Mouse (Mus musculus) forebrain, embryonic 10.5 days (tissue): ENCODE results near the gene Cdh16. TPM values are rescaled to one million over a fixed set of nuclear protein-coding genes. Genes with fewer than 3 reads are reported as not detected.

Source experiments
- DNase-seq: peaks from one replicate; pipeline ENCODE4 v3.0.0-alpha.2; 2017; ENCODE audit warnings: low spot score; ENCODE audit errors: extremely low spot score
- H3K27ac ChIP-seq: fragments of 300-500 bp; sonication (generic); 2 replicates; pipeline ENCODE4 v1.5.1; 2016; ENCODE audit warnings: mild to moderate bottlenecking
- H3K27me3 ChIP-seq: fragments of 300-500 bp; sonication (generic); 2 replicates; pipeline ENCODE4 v1.6.1; 2016; ENCODE audit warnings: mild to moderate bottlenecking; ENCODE audit not compliant: poor library complexity, severe bottlenecking
- H3K36me3 ChIP-seq: fragments of 300-500 bp; sonication (generic); replicated peaks from 2 replicates; pipeline ENCODE4 v1.6.1; 2016; ENCODE audit warnings: mild to moderate bottlenecking, moderate library complexity
- H3K4me1 ChIP-seq: fragments of 300-500 bp; sonication (generic); 2 replicates; pipeline ENCODE4 v1.6.1; 2016
- H3K4me3 ChIP-seq: fragments of 300-500 bp; sonication (generic); 2 replicates; pipeline ENCODE4 v1.5.1; 2016; ENCODE audit warnings: mild to moderate bottlenecking, moderate library complexity
- H3K9me3 ChIP-seq: fragments of 300-500 bp; sonication (generic); 2 replicates; pipeline ENCODE4 v1.6.1; 2016; ENCODE audit warnings: mild to moderate bottlenecking, moderate library complexity
- WGBS: fragments of 180-500 bp; shearing (Covaris S2); methylation state at CpG from one replicate; pipeline ENCODE4 v1.1.7; 2016; 5-methylcytosine and 5-hydroxymethylcytosine counted together
- polyA plus RNA-seq: library from polyadenylated mRNA; unstranded; fragments of >200 nt; fragmentation: Nextera tagmentation; extraction: Ambion mirVana; gene quantifications from 2 replicates; pipeline ENCODE4 v1.2.1, GENCODE M21; 2016

Cdh16 gene
- polyA plus RNA-seq, 1 experiment from 2014 or later = not detected

DNA sequence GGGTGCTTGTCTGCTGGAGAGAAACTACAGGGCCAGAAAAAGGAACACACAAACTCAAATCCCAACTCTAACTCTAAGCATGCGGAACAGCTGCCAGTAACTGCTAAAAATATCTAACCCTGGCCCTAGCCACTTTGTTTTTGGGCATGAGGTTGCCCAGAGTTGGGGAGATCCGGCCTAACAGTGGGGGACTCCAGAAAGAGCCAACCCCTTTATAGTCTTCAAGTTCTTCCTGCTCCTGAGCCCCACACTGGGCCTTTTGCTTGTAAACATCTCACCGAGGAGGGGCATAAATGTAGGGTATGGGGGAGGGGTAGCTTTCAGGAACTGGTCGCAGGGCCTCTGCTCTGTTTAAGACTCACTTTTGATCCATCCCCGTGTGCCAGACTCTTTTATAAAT is 7.8 kb upstream of the Cdh16 start:
- 41% methylated on average over 5 of the region's 5 CpGs for WGBS
- Histone ChIP-seq H3K27ac (no peak overlapping the region), H3K36me3 (peaks cover 8% of the 10 kb centered on the region; the same call in 1 of the 2 replicates), H3K27me3 (peaks cover 47% of the 10 kb centered on the region), H3K9me3 (no peaks in the 10 kb centered on the region), H3K4me3 (peak overlapping the region; percentile 51; the same call in 1 of the 2 replicates), H3K4me1 (peaks cover 28% of the 10 kb centered on the region)
- DNase-seq = no peak

DNA sequence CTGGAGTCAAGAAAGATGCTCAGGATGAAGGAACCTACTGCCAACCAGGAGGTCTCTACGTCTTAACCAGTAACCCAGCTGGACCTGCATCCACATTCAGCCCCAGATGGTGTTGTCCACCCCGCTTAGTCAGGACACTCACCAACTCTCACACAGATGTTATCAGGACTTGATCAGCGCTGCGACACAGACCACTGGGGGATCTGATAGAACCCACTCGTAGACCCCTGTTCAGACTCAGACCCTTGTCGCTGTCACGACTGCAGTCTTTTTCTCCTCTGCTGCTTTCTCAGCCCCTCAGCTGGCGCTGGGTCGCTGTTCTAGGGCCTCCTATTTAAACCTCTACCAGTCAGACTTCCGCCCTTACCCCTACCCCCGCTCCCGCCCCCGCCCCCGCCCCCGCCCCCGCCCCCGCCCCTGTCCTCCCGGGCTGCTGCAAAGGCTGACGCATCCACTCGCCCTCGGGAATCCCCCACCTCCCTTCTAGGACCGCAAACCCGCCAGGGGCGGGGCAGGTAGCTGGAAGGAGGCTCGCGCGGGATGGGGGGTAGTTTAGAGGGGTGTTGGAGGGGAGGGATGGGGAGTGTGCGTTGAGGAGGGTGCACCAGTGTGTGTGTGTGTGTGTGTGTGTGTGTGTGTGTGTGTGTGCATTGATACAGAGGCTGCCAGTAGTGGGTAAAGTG is 6.9 kb upstream of the Cdh16 start, which contains the start of gene Rrad:
Gene Rrad (minus strand): TSS at position 347 of the 683 bp plus-strand sequence.
- H3K36me3 ChIP-seq = peaks cover 8% of the 10 kb centered on the region; the same call in 1 of the 2 replicates
- H3K4me3 ChIP-seq = peak within 1 kb of the TSS; percentile 51
- H3K9me3 ChIP-seq = no peaks in the 10 kb centered on the region
- peak within 1 kb of the TSS; percentile 49 for H3K27ac ChIP-seq
- WGBS = under 1% methylated on average over 23 of the region's 28 CpGs
- peaks cover 28% of the 10 kb centered on the region for H3K4me1 ChIP-seq
- DNase-seq = peak; percentile 44
- H3K27me3 ChIP-seq = peaks cover 47% of the 10 kb centered on the region

DNA sequence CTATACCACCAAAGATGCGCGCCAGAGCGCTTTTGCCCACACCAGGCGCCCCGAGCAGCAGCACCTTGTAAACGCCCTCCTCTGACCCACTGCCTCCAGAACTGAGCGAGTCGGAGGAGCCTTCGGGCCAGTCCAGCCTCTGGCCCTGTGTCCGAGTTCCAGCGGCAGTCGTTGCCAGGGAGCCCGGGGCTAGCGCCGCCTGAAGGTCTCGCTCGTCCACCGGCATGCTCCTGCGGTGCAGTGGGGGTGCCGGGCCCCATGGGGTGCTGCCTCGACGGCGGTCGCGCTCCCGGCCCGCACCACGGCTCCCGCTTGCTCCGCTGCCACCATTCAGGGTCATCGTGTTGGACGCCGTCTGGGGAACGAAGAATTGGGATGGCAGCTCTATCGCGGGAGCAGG is 6.4 kb upstream of the Cdh16 start:
- no peaks in the 10 kb centered on the region for H3K9me3 ChIP-seq
- peaks cover 28% of the 10 kb centered on the region for H3K4me1 ChIP-seq
- H3K4me3 ChIP-seq = peak overlapping the region; percentile 51
- H3K27ac ChIP-seq = peak overlapping the region; percentile 49; the same call in 1 of the 2 replicates
- peak; percentile 22 for DNase-seq
- H3K36me3 ChIP-seq = peaks cover 8% of the 10 kb centered on the region; the same call in 1 of the 2 replicates
- peaks cover 47% of the 10 kb centered on the region for H3K27me3 ChIP-seq
- under 1% methylated on average over 36 of the region's 36 CpGs for WGBS

DNA sequence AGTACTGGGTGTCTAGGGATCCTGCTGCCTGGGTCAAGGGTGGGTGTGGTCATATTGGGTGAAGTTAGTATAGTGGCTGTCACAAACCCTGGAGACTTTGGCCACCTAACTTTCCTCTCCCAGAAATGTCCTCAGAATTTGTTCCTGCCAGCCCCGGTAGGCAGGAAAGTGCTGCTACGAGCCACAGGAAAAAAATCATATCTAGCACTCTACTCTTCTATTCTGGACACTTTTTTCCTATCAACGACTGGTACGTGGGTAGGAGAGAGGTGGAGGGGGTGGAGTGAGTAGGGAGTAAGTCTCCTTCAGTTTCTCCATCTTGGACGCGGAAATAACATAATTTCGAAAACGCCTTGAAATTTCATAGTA is 5.9 kb upstream of the Cdh16 start:
- 43% methylated on average over 8 of the region's 8 CpGs for WGBS
- peak overlapping the region; percentile 51; the same call in 1 of the 2 replicates for H3K4me3 ChIP-seq
- no peak overlapping the region for H3K27ac ChIP-seq
- peaks cover 47% of the 10 kb centered on the region for H3K27me3 ChIP-seq
- no peaks in the 10 kb centered on the region for H3K9me3 ChIP-seq
- DNase-seq = no peak
- peaks cover 28% of the 10 kb centered on the region for H3K4me1 ChIP-seq
- peaks cover 4% of the 10 kb centered on the region; the same call in 1 of the 2 replicates for H3K36me3 ChIP-seq

DNA sequence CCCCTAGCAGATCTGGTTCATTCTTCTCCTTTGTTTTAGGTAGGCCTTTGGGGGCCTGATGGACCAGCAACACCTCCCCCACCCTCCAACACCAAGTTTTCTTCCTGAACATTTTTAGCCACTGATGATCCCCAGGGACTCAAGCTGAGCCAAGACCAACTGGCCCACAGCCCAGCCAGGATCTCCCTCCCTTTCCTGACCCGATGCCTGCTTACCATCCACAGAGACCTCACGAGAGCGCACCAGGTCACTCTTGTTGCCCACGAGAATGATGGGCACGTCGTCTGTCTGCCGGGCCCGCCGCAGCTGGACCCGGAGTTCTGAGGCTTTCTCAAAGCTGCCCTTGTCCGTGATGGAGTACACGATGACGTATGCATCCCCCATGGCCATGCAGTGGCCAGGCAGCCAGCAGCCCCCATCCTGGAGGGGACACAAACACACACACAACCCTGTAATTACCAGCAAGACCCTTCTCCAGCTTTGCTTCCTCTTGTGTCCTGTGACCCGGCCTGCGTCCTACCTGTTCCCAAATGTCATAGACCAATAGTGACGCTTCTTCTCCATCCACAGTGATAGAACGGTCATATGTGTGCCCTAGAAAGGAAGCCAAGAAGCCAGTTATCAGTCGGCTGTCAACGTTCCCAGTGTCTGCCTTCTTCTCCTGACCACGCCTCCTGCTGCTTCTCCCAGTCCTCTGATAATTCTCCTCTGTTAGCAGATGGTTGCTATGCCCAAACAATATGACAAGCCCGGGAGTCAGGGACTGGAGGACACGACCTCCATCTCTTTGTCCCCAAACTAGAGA is 5.3 kb upstream of the Cdh16 start:
- H3K36me3 ChIP-seq = no peaks in the 10 kb centered on the region
- 82% methylated on average over 22 of the region's 22 CpGs for WGBS
- H3K27ac ChIP-seq = no peak overlapping the region
- peaks cover 47% of the 10 kb centered on the region for H3K27me3 ChIP-seq
- H3K4me1 ChIP-seq = peaks cover 28% of the 10 kb centered on the region
- DNase-seq = no peak
- no peak overlapping the region for H3K4me3 ChIP-seq
- H3K9me3 ChIP-seq = no peaks in the 10 kb centered on the region

DNA sequence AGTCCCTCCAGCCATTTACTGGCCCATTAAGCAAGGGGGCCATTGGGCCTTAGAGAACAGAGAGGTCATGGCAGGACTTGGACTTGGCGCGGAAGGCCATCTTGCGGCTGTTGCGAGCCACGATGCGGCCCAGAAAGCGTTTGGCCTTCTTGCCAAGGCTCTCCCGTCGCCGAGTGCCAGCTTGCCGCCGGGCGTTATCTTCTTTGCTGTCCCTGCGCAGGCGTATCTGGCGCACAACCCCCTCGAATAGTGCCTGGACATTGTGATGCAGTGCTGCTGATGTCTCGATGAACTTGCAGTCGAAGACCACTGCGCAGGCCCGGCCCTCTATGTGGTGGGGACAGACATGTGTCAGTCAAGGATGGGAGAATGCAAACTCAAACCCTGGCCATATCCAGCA is 4.2 kb upstream of the Cdh16 start:
- no peak overlapping the region for H3K4me3 ChIP-seq
- WGBS = 95% methylated on average over 21 of the region's 21 CpGs
- DNase-seq = no peak
- H3K27me3 ChIP-seq = peaks cover 47% of the 10 kb centered on the region
- H3K36me3 ChIP-seq = no peaks in the 10 kb centered on the region
- H3K4me1 ChIP-seq = peaks cover 28% of the 10 kb centered on the region
- H3K27ac ChIP-seq = no peak overlapping the region
- H3K9me3 ChIP-seq = no peaks in the 10 kb centered on the region

DNA sequence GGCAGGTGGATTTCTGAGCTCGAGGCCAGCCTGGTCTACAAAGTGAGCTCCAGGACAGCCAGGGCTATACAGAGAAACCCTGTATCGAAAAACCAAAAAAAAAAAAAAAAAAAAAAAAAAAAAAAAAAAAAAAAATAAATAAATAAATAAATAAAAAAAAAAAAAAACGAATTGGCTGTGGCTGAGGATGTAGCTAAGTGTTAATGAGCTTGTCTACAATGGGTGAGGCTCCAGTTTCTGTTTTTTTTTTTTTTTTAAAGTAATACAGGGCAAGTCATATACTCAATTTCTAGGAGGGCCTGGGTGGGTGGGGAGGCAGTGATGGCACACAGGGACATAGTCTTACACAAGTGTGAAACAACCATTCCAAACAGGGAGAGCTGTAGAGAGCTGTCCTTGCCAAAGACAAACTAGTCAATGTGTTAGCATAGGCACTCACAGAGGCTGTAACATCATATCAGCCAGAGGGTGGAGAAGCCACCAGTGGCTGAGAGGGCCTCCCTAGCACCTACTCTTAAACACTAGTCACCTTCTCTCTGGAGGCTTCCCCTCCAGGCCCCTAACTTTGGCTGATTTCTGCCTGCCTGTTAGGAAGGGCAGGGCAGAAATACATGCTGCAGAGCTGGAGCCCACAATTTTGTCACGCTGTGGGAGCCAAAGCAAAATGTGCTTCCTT is 3.0 kb upstream of the Cdh16 start:
- H3K27me3 ChIP-seq = peaks cover 43% of the 10 kb centered on the region
- H3K4me3 ChIP-seq = no peak overlapping the region
- peaks cover 19% of the 10 kb centered on the region for H3K4me1 ChIP-seq
- no peaks in the 10 kb centered on the region for H3K9me3 ChIP-seq
- no peak for DNase-seq
- H3K27ac ChIP-seq = no peak overlapping the region
- no peaks in the 10 kb centered on the region for H3K36me3 ChIP-seq
- WGBS = 74% methylated on average over 4 of the region's 4 CpGs

DNA sequence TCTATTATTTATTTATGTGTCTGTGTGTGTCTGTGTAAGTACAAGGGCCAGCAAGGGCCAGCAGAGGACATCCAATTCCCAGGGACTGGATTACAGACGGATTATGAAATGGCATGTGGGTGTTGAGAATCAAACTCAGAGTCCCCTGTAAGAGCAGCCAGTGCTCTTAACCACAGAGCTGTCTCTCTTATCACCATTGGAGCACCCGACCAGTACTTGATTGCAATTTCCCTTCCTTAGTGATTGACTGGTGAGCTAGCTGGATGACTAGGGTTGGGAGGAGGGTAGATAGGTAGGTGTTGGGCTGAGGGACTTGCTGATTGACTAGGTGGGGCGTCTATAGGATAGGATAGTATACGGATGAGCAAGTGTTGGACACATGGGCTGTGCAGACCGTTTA is 3.4 kb downstream of the Cdh16 start:
- 82% methylated on average over 5 of the region's 5 CpGs for WGBS
- no peaks in the 10 kb centered on the region for H3K9me3 ChIP-seq

DNA sequence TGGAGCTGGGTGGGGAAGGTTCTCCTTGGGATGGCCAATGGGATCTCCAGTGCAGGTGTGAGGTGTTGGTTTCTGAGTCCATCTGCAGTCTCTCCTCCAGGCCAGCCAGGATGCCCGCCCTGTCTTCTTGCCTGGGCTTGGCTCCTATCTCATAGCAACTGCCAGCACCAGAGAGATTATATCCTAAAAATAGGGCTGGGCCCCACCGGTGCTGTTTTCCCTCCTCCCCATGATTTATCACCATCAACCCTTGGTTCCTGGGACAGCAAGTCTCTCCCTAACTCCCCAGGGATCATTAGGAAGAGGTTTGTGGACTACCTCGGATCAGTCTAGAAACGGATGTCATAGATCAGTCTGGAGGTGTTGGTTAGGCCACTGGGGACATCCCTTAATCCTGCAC is 11.1 kb downstream of the Cdh16 start:
- H3K27ac ChIP-seq = no peak overlapping the region
- no peak for DNase-seq
- H3K36me3 ChIP-seq = no peaks in the 10 kb centered on the region
- H3K27me3 ChIP-seq = no peaks in the 10 kb centered on the region
- 90% methylated on average over 4 of the region's 4 CpGs for WGBS
- no peak overlapping the region for H3K4me3 ChIP-seq
- no peaks in the 10 kb centered on the region for H3K9me3 ChIP-seq
- no peaks in the 10 kb centered on the region for H3K4me1 ChIP-seq

More for the DNA sequence above, 3.4 kb downstream of the Cdh16 start:
- Histone ChIP-seq H3K4me1 (no peaks in the 10 kb centered on the region), H3K4me3 (no peak overlapping the region), H3K36me3 (no peaks in the 10 kb centered on the region), H3K27me3 (no peaks in the 10 kb centered on the region), H3K27ac (no peak overlapping the region)
- DNase-seq = no peak

DNA sequence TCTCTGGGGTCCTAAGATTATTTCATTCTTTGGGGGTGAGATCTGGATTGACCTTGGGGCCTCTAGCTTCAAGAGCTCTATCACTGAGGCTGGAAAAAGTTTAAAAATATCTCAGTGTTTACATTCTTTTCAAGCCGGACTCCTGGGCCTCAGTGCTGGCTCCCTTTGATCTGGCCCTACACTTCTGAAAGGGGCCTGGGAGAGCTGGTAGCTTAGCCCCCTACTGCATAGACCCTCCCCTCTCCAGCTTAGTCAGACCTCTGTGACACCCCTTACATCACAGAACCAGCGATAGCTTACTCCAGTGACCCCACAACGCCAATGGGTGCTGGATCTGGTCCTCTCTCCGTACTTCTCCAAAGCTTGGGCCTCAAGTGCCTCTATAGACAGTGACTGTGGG is 12.6 kb downstream of the Cdh16 start:
- Histone ChIP-seq H3K9me3 (no peaks in the 10 kb centered on the region), H3K4me1 (no peaks in the 10 kb centered on the region), H3K27ac (no peak overlapping the region), H3K4me3 (no peak overlapping the region), H3K27me3 (no peaks in the 10 kb centered on the region), H3K36me3 (no peaks in the 10 kb centered on the region)
- no peak for DNase-seq
- WGBS = 82% methylated on average over 4 of the region's 4 CpGs

DNA sequence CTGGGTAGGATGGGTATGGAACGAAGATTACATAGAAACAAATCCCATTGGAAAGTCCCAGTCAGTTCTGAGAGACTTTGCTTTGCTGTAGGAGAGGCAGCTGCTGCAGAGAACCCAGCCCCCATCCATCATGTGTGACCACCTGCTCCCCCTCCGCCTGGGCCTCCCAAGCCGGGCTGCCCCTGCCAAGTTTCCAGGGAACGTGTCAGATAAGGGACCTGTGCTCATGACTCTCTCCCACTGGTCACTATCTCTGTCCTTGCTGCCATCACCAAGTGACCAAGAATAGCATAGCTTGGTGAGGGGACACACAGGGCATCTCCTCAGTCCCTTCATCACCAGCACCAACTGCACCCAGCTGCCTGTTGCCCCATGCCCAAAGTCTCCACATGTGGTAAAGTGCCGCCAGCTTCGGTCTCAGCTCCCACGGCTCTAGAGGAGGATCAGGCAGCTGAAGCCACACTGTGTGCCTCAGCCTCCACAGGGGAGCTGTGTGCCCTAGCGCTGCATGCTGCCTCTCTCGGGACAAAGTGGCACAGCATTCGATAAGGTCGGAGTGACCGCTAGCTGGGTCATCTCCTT is 13.9 kb downstream of the Cdh16 start:
- no peaks in the 10 kb centered on the region for H3K36me3 ChIP-seq
- no peak overlapping the region for H3K4me3 ChIP-seq
- DNase-seq = no peak
- H3K4me1 ChIP-seq = 0 out of 2 replicates have a peak, but pooled peaks cover 2% of the 10 kb centered on the region
- H3K27me3 ChIP-seq = no peaks in the 10 kb centered on the region
- no peaks in the 10 kb centered on the region for H3K9me3 ChIP-seq
- WGBS = 90% methylated on average over 12 of the region's 12 CpGs
- no peak overlapping the region for H3K27ac ChIP-seq

DNA sequence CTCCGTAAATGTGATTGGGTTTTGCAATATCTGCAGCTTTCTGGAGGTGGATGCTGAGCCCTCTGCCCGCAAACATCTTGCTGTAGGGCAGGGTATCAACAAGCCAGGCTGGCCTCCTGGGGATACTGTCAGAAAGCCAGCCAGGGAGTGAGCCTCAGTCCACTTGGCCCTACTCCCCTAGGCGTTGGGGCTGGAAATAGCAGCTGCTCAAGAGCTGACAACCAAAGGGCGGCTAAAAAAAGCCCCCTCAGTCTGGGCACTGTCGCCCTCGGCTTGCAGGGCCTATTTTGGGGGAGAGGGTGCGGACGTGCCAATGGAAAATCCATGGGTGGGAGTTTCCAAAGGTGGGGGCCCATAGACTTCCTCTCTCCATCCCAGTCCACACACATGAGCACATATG is 15.0 kb downstream of the Cdh16 start:
- Histone ChIP-seq H3K9me3 (no peaks in the 10 kb centered on the region), H3K27me3 (no peaks in the 10 kb centered on the region), H3K4me1 (0 out of 2 replicates have a peak, but pooled peaks cover 2% of the 10 kb centered on the region), H3K27ac (no peak overlapping the region), H3K4me3 (no peak overlapping the region), H3K36me3 (no peaks in the 10 kb centered on the region)
- 72% methylated on average over 8 of the region's 8 CpGs for WGBS
- no peak for DNase-seq
